Mouse (Mus musculus) MEL (cell line): Measurements from ENCODE around the gene Taf9. TPM values are rescaled to one million over a fixed set of nuclear protein-coding genes. Genes with fewer than 3 reads are reported as not detected.

Experiments used
- DNase-seq: peaks from one replicate; pipeline ENCODE4 v3.0.0; 2011; ENCODE audit warnings: low read depth, low spot score
- H3K27ac ChIP-seq: 2 replicates; pipeline ENCODE4 v1.5.1; 2012; ENCODE audit warnings: low read depth, mild to moderate bottlenecking, control low read depth, low read length, moderate library complexity; ENCODE audit not compliant: control insufficient read depth
- H3K27me3 ChIP-seq, 2 experiments: fragments of 150-350 bp in 1 of 2; sonication (generic) in 1 of 2; 2 replicates each; pipeline ENCODE4 v1.6.1; 2012; ENCODE audit warnings: low read length in 2 of 2, mild to moderate bottlenecking in 2 of 2, improper control_type of control experiment in 1 of 2, moderate library complexity in 1 of 2; ENCODE audit not compliant: insufficient read depth in 2 of 2, control insufficient read depth in 1 of 2
- H3K36me3 ChIP-seq, 2 experiments: 2 replicates each; pipeline ENCODE4 v1.6.1; 2012 to 2014; ENCODE audit warnings: low read length in 2 of 2, improper control_type of control experiment in 1 of 2, inconsistent platforms in 1 of 2, mild to moderate bottlenecking in 1 of 2; ENCODE audit not compliant: insufficient read depth in 2 of 2, control insufficient read depth in 1 of 2
- H3K4me1 ChIP-seq, 2 experiments: fragments of 150-350 bp in 1 of 2; sonication (generic) in 1 of 2; 2 replicates each; pipeline ENCODE4 v1.6.1; 2012; ENCODE audit warnings: low read length in 2 of 2, improper control_type of control experiment in 1 of 2, mild to moderate bottlenecking in 1 of 2; ENCODE audit not compliant: insufficient read depth in 2 of 2, control insufficient read depth in 1 of 2
- H3K4me3 ChIP-seq, 2 experiments: fragments of 150-350 bp in 1 of 2; sonication (generic) in 1 of 2; 2 replicates each; pipeline ENCODE4 v1.5.1; 2012; ENCODE audit warnings: low read depth in 2 of 2, low read length in 2 of 2, mild to moderate bottlenecking in 2 of 2, moderate library complexity in 2 of 2, control low read depth in 1 of 2, improper control_type of control experiment in 1 of 2; ENCODE audit not compliant: control insufficient read depth in 1 of 2, insufficient read depth in 1 of 2
- H3K79me2 ChIP-seq: 2 replicates; pipeline ENCODE4 v1.6.1; 2012; ENCODE audit warnings: mild to moderate bottlenecking, low read length, moderate library complexity; ENCODE audit not compliant: control insufficient read depth, poor library complexity, insufficient read depth
- H3K9ac ChIP-seq: 2 replicates; pipeline ENCODE4 v1.6.1; 2012; ENCODE audit warnings: low read depth, mild to moderate bottlenecking, control low read depth, low read length, moderate library complexity; ENCODE audit not compliant: control insufficient read depth, poor library complexity, severe bottlenecking
- H3K9me3 ChIP-seq: fragments of 150-350 bp; sonication (generic); replicated peaks from 2 replicates; pipeline ENCODE4 v1.6.1; 2012; ENCODE audit warnings: mild to moderate bottlenecking, low read length, improper control_type of control experiment, moderate library complexity; ENCODE audit not compliant: insufficient read depth
- CHD2 ChIP-seq: IDR thresholded peaks from 2 replicates; pipeline ENCODE4 v1.6.1; 2011; ENCODE audit warnings: low read length, improper control_type of control experiment
- E2F4 ChIP-seq: IDR thresholded peaks from 2 replicates; pipeline ENCODE4 v1.6.1; 2011; ENCODE audit warnings: low read depth, low read length, improper control_type of control experiment, borderline replicate concordance
- GABPA ChIP-seq: IDR thresholded peaks from 2 replicates; pipeline ENCODE4 v1.6.1; 2012; ENCODE audit warnings: low read depth, mild to moderate bottlenecking, inconsistent platforms, low read length, improper control_type of control experiment, moderate library complexity
- GATA1 ChIP-seq: IDR thresholded peaks from 2 replicates; pipeline ENCODE4 v1.6.1; 2011; ENCODE audit warnings: low read depth, low read length, improper control_type of control experiment
- JUND ChIP-seq: IDR thresholded peaks from 2 replicates; pipeline ENCODE4 v1.6.1; 2011; ENCODE audit warnings: low read depth, mild to moderate bottlenecking, improper control_type of control experiment, low read length
- MAFK ChIP-seq: IDR thresholded peaks from 2 replicates; pipeline ENCODE4 v1.6.1; 2011; ENCODE audit warnings: low read depth, mild to moderate bottlenecking, low read length, improper control_type of control experiment, borderline replicate concordance
- MEF2A ChIP-seq: IDR thresholded peaks from 2 replicates; pipeline ENCODE4 v1.6.1; 2014; ENCODE audit warnings: low read depth, mild to moderate bottlenecking, inconsistent platforms, low read length, improper control_type of control experiment; ENCODE audit not compliant: poor library complexity, insufficient replicate concordance, severe bottlenecking; ENCODE audit errors: extremely low read depth
- MXI1 ChIP-seq: IDR thresholded peaks from 2 replicates; pipeline ENCODE4 v1.6.1; 2011; ENCODE audit warnings: mild to moderate bottlenecking, low read depth, low read length, improper control_type of control experiment
- POLR2A ChIP-seq, 2 experiments: IDR thresholded peaks; 2 replicates each; pipeline ENCODE4 v1.6.1; 2011 to 2012; ENCODE audit warnings: low read length in 2 of 2, mild to moderate bottlenecking in 2 of 2, control low read depth in 1 of 2, improper control_type of control experiment in 1 of 2, low read depth in 1 of 2, moderate library complexity in 1 of 2; ENCODE audit not compliant: control insufficient read depth in 1 of 2, insufficient read depth in 1 of 2, poor library complexity in 1 of 2
- POLR2AphosphoS5 ChIP-seq: IDR thresholded peaks from 2 replicates; pipeline ENCODE4 v1.6.1; 2012; ENCODE audit warnings: low read depth, borderline replicate concordance, mild to moderate bottlenecking, inconsistent platforms, low read length, moderate library complexity, mixed read lengths
- RAD21 ChIP-seq: IDR thresholded peaks from 2 replicates; pipeline ENCODE4 v1.6.1; 2011; ENCODE audit warnings: mild to moderate bottlenecking, low read depth, low read length, improper control_type of control experiment
- SIN3A ChIP-seq: IDR thresholded peaks from 2 replicates; pipeline ENCODE4 v1.6.1; 2012; ENCODE audit warnings: low read length, improper control_type of control experiment, inconsistent platforms
- TAL1 ChIP-seq: IDR thresholded peaks from 2 replicates; pipeline ENCODE4 v1.6.1; 2012; ENCODE audit warnings: mild to moderate bottlenecking, inconsistent platforms, low read length, moderate library complexity, mixed read lengths
- TCF12 ChIP-seq: IDR thresholded peaks from 2 replicates; pipeline ENCODE4 v1.6.1; 2014; ENCODE audit warnings: low read depth, mild to moderate bottlenecking, inconsistent platforms, low read length, improper control_type of control experiment, moderate library complexity
- UBTF ChIP-seq: IDR thresholded peaks from 2 replicates; pipeline ENCODE4 v1.6.1; 2012; ENCODE audit warnings: low read depth, mild to moderate bottlenecking, inconsistent platforms, low read length, improper control_type of control experiment, moderate library complexity, borderline replicate concordance; ENCODE audit not compliant: insufficient read depth
- USF2 ChIP-seq, 2 experiments: IDR thresholded peaks; 2 replicates each; pipeline ENCODE4 v1.6.1; 2011 to 2012; ENCODE audit warnings: improper control_type of control experiment in 2 of 2, low read length in 2 of 2, borderline replicate concordance in 1 of 2, inconsistent platforms in 1 of 2, low read depth in 1 of 2, mild to moderate bottlenecking in 1 of 2; ENCODE audit not compliant: insufficient read depth in 1 of 2
- ZC3H11A ChIP-seq: IDR thresholded peaks from 2 replicates; pipeline ENCODE4 v1.6.1; 2012; ENCODE audit warnings: low read depth, mild to moderate bottlenecking, inconsistent platforms, low read length, improper control_type of control experiment
- ZKSCAN1 ChIP-seq: IDR thresholded peaks from 2 replicates; pipeline ENCODE4 v1.6.1; 2012; ENCODE audit warnings: low read depth, mild to moderate bottlenecking, inconsistent platforms, low read length, improper control_type of control experiment, moderate library complexity
- ZMIZ1 ChIP-seq: IDR thresholded peaks from 2 replicates; pipeline ENCODE4 v1.6.1; 2012; ENCODE audit warnings: low read depth, mild to moderate bottlenecking, inconsistent platforms, low read length, improper control_type of control experiment, moderate library complexity
- ZNF384 ChIP-seq: IDR thresholded peaks from 2 replicates; pipeline ENCODE4 v1.6.1; 2012; ENCODE audit warnings: low read depth, mild to moderate bottlenecking, inconsistent platforms, low read length, improper control_type of control experiment
- polyA plus RNA-seq, 2 experiments: library from polyadenylated mRNA; stranded (reverse) in 1 of 2; unstranded in 1 of 2; fragments of >175 nt in 1 of 2; fragments of >200 nt in 1 of 2; gene quantifications; 2 replicates each; pipeline versions ENCODE4 v1.2.1 to v1.2.4; 2012; ENCODE audit warnings: low replicate concordance in 2 of 2, low read depth in 1 of 2; ENCODE audit not compliant: insufficient read length in 2 of 2, insufficient read depth in 1 of 2, missing spikeins in 1 of 2
- total RNA-seq: library from RNA; depleted of rRNA; stranded (reverse); fragments of 300-350 nt; gene quantifications from 2 replicates; pipeline ENCODE4 v1.2.3, GENCODE M21; 2012

Gene Taf9
- total and polyA plus RNA-seq, 3 experiments = 19.8 to 38.5 TPM; not detected in 1

- DNase-seq = no peak
- Histone ChIP-seq H3K9me3 (no peaks in the 10 kb centered on the region), H3K4me3 (no peak overlapping the region), H3K27ac (no peak overlapping the region), H3K9ac (no peak overlapping the region), H3K27me3 (no peaks in the 10 kb centered on the region), H3K36me3 (no peaks in the 10 kb centered on the region), H3K4me1 (no peaks in the 10 kb centered on the region), H3K79me2 (no peaks in the 10 kb centered on the region)
- TF ChIP-seq TCF12 (no peak), ZNF384 (no peak), RAD21 (no peak), MXI1 (no peak), SIN3A (no peak), TAL1 (no peak), POLR2A (IDR thresholded peaks at IDR 0.05; ENCODE audit: control insufficient read depth in 1 of 2, insufficient read depth in 1 of 2, low read depth in 1 of 2, low read length in 2 of 2, poor library complexity in 1 of 2) (no peak), ZKSCAN1 (no peak), UBTF (no peak), CHD2 (no peak), USF2 (IDR thresholded peaks at IDR 0.05; ENCODE audit: borderline replicate concordance in 1 of 2, insufficient read depth in 1 of 2, low read depth in 1 of 2, low read length in 2 of 2) (no peak), MEF2A (no peak), ZMIZ1 (no peak), POLR2AphosphoS5 (no peak), GABPA (no peak)
Observed at GRCm38 (mm10) chr13:100602239-100602902, 49.0 kb upstream of the Taf9 start.

GRCm38 (mm10) chr13:100603031-100603737 lies 48.2 kb upstream of the Taf9 start:
- Histone ChIP-seq H3K4me3 (no peak overlapping the region), H3K27ac (no peak overlapping the region), H3K9ac (no peak overlapping the region), H3K36me3 (no peaks in the 10 kb centered on the region), H3K79me2 (no peaks in the 10 kb centered on the region), H3K4me1 (no peaks in the 10 kb centered on the region), H3K9me3 (no peaks in the 10 kb centered on the region), H3K27me3 (no peaks in the 10 kb centered on the region)
- no peak for TF ChIP-seq JUND
- no peak for TF ChIP-seq SIN3A
- TF ChIP-seq MAFK = no peak
- no peak for TF ChIP-seq POLR2A (IDR thresholded peaks at IDR 0.05; ENCODE audit: control insufficient read depth in 1 of 2, insufficient read depth in 1 of 2, low read depth in 1 of 2, low read length in 2 of 2, poor library complexity in 1 of 2)
- no peak for TF ChIP-seq GABPA
- TF ChIP-seq E2F4 = no peak
- TF ChIP-seq GATA1 = no peak
- no peak for TF ChIP-seq ZKSCAN1
- no peak for TF ChIP-seq ZC3H11A
- DNase-seq = no peak
